Mouse (Mus musculus) thymus, postnatal 0 days (tissue): ENCODE data around the gene Fmnl2. TPM values are rescaled to one million over a fixed set of nuclear protein-coding genes. Genes with fewer than 3 reads are reported as not detected.
A peak's percentile ranks its signal among the peaks of the same experiment; 100 is the strongest.

Experiments
- DNase-seq: peaks from one replicate; pipeline ENCODE4 v3.0.0-alpha.2; 2015; ENCODE audit warnings: low spot score
- polyA plus RNA-seq: library from polyadenylated mRNA; unstranded; fragments of >200 nt; fragmentation: Nextera tagmentation; extraction: Ambion mirVana; gene quantifications from 2 replicates; pipeline ENCODE4 v1.2.1, GENCODE M21; 2015

The Fmnl2 gene
- polyA plus RNA-seq, 1 experiment from 2014 or later, result 6.6 TPM

DNA sequence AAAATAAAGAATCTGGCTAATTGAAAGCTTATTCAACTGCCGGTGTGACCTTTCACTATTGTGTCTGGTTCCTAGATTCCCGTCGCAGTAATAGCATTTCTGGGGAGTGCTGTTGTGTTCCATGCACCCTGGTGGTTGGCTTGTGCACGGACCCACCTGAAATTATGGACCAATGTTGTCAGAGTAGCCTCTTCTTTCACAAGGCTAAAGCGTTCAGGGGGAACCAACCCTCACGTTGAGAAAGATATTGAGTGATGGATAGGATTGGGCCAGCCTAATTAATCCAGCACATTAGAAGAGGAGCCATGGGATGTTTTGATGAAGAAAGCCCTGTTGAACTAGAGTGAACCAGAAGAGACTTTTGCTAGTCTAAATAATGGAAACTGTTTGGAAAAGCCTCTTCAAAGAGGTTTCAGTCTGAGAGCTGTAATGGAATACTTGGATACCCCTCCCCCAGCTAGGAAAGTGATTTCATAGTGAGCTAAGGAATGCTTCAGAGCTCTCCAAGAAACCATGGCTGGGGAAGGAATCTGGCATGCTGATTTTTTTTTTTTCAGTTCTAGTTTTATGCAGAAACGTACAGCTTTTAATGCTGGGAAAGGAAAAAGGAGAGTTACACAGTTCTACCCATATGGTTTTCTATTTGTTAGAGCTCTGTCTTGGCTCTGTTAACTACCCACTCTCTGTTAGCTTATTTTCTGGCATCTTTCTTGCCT, 172.2 kb downstream of the Fmnl2 start:
- no peak for DNase-seq

DNA sequence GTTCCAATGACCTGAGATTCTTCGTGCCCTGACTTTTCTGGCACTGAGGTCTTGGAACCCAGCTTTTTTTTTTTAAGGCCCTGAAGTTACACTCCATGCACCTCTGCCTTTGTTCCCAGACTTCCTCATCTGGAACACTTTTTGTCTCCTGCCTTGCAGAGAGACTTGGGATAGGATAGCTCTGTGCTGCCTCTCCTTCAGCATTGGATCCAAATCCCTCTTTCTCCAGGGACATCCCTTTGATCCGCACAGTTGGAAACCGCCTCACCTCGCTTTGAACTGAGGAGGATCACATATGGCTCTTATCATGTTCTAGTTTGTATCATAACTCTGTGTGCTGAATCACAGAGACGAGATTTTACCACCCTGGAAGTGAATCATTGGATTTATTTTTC, 172.8 kb downstream of the Fmnl2 start:
- DNase-seq, result no peak

- no peak for DNase-seq
Measured at GRCm38 (mm10) chr2:53038253-53038652, 180.6 kb downstream of the Fmnl2 start.

DNA sequence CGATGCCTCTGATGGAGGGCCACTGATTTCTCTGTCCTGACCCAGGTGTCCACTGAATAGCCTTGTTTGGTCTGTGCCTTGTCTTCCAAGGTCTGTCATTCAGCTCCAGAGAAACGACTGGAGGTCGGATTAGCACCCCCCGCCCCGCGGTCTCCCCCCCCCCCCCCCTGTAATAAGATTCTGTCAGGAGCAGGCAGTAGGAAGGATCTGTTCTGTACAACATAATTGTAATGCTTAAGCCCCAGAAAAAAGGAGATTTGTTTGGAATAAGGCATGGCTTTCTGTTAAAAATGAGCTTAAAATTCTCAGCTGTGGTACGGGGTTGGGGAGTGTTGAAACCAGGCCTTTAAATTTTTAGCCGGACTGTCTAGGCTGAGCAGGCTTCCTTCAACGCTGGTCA, 181.1 kb downstream of the Fmnl2 start:
- no peak for DNase-seq

- no peak for DNase-seq
Measured at GRCm38 (mm10) chr2:53047031-53047430, 189.4 kb downstream of the Fmnl2 start.

- no peak for DNase-seq
Measured at GRCm38 (mm10) chr2:53047749-53048387, 190.2 kb downstream of the Fmnl2 start.

- DNase-seq, result no peak
Measured at GRCm38 (mm10) chr2:53050376-53050775, 192.7 kb downstream of the Fmnl2 start.

DNA sequence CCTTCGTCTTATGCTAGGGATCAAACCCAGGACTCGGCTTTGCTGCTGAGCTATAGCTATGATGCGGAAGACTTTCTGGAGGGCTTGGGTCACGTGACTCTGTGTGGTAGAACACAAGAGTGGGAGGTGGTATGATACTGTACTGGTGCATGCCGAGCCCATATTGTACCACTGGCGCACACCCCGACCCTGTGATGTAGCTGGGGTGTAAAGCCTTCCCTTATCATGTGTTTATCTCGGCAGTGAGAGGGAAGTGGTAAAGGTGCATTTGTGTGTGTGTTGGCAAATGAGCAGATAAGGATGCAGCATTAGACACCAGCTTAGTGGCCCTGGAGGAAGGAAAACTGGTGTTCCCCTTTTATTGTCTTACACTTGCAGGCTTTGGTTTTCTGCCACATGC, 193.8 kb downstream of the Fmnl2 start:
- peak; percentile 59 for DNase-seq

DNA sequence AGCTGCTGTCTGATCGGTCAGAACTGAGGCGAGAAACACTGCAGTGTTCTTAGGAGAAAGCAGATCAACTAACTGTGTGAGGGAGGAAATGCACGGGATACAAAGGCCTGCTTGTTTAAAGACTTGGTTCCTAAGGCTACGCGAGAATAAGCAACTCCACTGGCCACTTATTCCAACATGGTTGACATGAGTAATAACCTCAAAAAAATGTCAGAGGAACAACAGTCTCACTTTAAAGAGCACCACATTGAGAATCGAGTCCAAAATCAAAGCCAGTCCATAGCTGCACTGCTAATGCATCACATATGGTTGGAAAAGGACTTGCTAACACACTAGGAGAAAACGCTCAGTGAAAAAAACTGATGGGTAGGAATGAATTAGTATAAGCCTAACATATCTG, 196.1 kb downstream of the Fmnl2 start:
- no peak for DNase-seq

DNA sequence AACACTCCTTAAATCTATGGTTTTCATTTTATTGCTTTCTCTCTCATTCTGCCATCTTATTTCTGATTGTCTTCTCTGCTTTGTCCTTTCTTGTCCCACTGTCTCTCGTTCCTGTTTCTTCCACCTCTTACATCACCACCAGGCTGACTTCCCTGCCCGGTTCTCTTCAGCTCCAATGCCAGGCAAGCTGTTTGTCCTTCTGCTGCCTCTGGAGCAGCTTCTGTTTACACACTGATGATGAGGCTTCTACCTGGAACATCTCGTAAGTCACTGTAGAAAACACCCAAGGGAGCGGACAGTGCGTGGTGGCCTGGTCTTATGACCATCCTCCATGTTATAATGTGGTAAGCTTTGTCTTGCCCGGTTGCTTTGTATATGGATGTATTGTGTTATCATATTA, 198.9 kb downstream of the Fmnl2 start:
- no peak for DNase-seq

GRCm38 (mm10) chr2:53057291-53057690, 199.6 kb downstream of the Fmnl2 start:
- DNase-seq, result no peak

- DNase-seq, result no peak
Measured at GRCm38 (mm10) chr2:53061363-53062000, 203.8 kb downstream of the Fmnl2 start.

DNA sequence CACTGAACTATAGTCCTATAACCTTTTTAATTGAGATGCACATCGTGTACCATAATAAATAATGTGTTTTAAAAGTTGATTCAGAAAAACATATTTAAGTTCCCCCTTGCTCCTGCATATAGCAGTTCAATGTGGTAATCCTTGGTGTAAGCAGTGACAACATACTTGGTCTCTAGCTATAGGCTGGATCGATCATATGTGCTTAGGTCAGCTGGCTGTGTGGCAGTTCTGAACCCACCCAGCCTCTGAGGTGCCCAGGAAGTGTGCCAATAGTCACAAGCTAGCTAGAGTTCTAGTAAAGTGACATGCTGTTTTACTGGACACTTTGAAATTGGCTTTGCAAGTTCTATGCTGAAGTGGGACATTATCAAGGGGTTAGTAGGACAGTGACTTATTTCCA, 209.3 kb downstream of the Fmnl2 start:
- no peak for DNase-seq

DNA sequence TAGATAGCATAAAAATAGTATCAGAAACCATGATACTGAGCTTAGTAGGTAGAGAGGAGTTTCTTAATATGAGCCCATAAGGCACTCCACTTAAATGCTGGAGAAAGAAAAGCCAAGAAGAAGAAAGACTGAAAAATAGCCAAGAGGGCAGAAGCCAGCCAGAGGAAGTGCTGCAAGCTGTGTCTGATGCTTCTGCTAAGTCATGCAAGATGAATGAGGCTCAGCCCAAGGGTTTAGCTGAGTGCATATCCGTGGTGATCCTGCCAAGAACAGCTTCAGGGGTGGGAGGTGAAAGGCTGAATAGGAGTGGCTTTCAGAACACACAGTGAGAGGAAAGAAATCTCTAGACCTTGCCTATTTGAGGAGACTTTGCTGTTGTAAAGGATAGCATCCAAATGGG, 212.9 kb downstream of the Fmnl2 start:
- no peak for DNase-seq

DNA sequence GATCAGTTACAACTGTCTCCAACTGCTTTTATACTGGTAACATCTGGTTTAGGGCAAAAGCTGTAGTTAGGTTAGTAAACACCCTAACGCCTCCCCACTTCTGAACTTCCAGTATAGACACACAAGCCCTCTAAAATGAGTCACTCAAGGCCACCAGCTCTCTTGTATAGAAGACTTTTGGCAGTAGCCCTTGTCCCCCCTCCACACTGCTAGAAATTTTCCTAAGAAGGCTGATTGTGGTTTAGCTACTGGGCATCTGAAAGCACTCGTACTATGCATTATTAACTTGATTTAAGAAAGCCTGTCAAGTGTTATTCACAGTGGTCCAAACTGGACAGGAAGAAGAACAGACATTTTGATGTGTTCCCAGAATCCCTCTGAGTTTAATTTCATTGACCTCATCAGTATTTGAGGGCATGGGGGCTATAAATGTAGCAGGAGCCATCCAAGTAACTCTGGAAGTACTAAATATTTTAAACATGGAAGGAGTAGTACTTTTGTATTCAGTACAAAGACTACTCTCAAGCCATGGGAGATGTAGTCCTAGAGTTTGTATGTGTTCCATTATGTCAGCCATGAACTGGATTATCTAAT, 222.1 kb downstream of the Fmnl2 start:
- no peak for DNase-seq

DNA sequence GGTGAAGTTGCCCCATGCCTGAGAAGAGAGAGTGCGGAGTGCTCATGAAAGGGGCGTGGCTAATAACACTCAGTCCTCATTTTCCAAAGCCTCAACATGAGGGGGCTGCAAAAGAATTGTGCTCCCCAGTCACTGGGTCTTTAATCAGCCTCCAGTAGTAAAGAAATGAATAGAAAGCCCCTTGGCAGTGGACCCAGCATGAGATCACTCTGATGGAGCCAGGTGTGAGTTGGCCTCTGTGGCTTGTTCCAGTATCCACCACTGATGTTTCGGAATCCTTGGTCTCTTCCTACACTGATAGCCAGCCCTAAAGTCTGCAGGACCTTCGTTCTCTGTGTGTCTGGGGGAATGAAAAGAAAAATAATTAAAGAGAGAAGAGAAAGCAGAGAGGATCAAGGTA, 224.4 kb downstream of the Fmnl2 start:
- DNase-seq, result no peak

GRCm38 (mm10) chr2:53082501-53082900, 224.8 kb downstream of the Fmnl2 start:
- DNase-seq, result no peak

DNA sequence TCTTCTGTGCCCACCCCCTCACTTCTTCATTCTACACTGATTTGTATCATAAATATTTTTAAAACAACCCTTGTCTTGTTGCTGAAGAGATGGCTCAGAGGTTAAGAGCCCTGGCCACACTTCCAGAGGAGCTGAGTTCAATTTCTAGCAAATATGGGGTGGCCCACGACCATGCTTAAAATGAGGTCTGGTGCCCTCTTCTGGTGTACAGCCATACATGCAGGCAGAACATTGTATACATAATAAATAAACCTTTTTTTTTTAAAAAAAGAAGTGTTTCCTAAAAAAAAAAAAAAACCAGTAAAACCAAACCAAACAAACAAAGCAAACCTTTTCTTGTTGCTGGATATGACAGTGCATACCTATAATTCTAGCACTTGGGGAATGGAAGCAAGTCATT, 225.6 kb downstream of the Fmnl2 start:
- DNase-seq, result peak; percentile 29

DNA sequence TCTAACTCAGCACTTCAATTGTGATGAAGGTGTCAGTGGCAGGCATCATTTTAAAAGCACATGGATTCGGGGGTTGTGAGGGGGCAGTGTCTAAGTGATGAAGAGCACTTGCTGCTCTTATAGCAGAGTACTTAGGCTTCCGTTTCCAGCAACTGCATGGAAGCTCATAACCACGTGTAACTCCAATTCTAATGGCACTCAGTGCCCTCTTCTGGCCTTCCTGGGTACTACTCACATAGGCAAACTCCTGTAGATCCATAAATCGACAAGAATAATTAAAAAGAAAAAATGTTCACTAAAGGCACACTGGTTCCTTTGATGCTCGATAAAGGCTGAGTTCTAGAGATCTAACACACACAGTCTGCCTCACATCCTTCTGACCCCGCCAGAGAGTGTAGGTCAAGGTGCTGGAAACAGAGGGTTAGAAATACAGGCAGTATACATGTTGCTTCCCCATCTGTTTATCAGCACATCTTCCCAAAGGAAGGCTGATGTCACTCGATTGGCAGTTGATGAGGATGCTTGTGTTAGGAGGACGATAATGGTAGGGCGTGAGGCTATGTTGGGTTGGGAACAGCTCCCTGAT, 228.1 kb downstream of the Fmnl2 start:
- peak; percentile 44 for DNase-seq

DNA sequence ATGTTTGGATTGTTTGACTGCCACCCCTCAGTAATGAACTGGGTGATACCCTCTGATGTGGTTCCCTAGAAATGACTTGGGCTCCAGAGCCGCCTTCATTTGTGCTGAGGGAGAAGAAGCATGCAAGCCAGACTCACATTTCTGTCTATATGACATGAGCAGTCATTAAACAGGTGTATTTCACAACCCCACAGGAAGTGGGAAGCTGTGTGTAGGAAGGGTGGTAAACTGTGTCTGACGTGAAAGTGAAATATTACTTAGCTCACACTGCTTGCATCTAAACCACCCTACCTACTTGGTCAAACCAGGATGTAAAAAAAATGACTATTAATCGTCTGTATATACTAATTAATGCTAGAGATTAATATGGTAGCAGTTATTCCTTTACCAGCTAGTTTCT, 231.1 kb downstream of the Fmnl2 start:
- peak; percentile 40 for DNase-seq

- peak; percentile 48 for DNase-seq
Measured at GRCm38 (mm10) chr2:53095031-53095430, 237.4 kb downstream of the Fmnl2 start.

DNA sequence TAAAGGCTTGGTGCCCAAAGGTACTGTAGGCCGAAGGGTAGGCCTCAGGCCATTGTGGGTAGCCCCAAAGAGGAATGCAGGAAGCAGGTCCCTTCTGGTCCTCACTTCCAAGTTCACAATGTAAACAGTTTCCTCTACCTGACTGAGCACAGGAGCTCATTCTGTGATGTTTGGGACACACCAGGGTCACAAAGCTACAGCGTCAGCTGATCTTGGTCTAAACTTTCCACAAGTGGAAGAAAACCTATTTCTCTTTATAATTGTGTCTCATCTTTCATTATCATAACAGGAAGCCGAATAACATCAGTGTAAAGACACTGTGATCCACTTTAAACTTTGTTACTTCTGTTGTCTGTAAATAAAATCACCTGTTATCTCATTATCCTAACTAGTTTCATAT, 237.8 kb downstream of the Fmnl2 start:
- DNase-seq, result no peak
